21 mouse cellular contexts compared by ENCODE assay signal in genomic region chr5:43062499-43062898, GRCm38 (mm10).
DNase-seq lines count a peak whose midpoint lies in the region; ATAC-seq and TF ChIP-seq lines count a peak whose summit lies in the region.
"Had no signal": no experiment of that assay in that cellular context is flagged by ENCODE, and none has a peak within 500 bp of the region (broad histone marks: within the 10 kb centered on the region; RNA-seq: fewer than 3 reads in every experiment).

No protein-coding gene starts in this region.

- 0 out of 4 replicates have a peak, but pooled peaks of 1 of the 2 experiments have one; percentile 13 for TF ChIP-seq EP300 in MEL (IDR thresholded peaks at IDR 0.05; ENCODE audit: low read depth in 1 of 2, low read length in 2 of 2)

- H3K27me3 ChIP-seq in MEL (ENCODE audit: control insufficient read depth in 1 of 2, insufficient read depth in 2 of 2, low read length in 2 of 2), result no peaks in the 10 kb centered on the region
- H3K27me3 ChIP-seq in kidney, adult 2 months (replicated peaks; ENCODE audit: control insufficient read depth, insufficient read depth, low read length), result no peaks in the 10 kb centered on the region
- H3K27me3 ChIP-seq: embryonic facial prominence, embryonic 12.5 days; embryonic facial prominence, embryonic 15.5 days; forebrain, embryonic 12.5 days; forebrain, embryonic 15.5 days; heart, embryonic 13.5 days; hindbrain, embryonic 12.5 days; hindbrain, embryonic 15.5 days had no signal

- H3K9ac ChIP-seq in MEL (ENCODE audit: control insufficient read depth, low read depth, low read length, poor library complexity, severe bottlenecking), result no peak overlapping the region
- H3K9ac ChIP-seq: embryonic facial prominence, embryonic 12.5 days; embryonic facial prominence, embryonic 15.5 days; forebrain, embryonic 12.5 days; forebrain, embryonic 15.5 days; heart, embryonic 13.5 days; hindbrain, embryonic 12.5 days; hindbrain, embryonic 15.5 days had no signal

- DNase-seq in MEL (ENCODE audit: low read depth, low spot score), result no peak
- no peak for DNase-seq in kidney, adult 2 months
- DNase-seq in kidney, postnatal 14 days, result no peak
- DNase-seq: adrenal gland, adult 8-10 months; adrenal gland, postnatal 25 days; cerebellum, adult 2 months; cerebellum, adult 9-11 months; cerebellum, postnatal 25 days; gastrocnemius, postnatal 25 days had no signal

- peaks cover 14 to 16% of the 10 kb centered on the region in 2 experiments for H3K4me1 ChIP-seq in MEL (ENCODE audit: control insufficient read depth in 1 of 2, insufficient read depth in 2 of 2, low read length in 2 of 2)
- H3K4me1 ChIP-seq in bone marrow, adult 2 months (ENCODE audit: control insufficient read depth, insufficient read depth, low read length), result no peaks in the 10 kb centered on the region; the same call in 1 of the 2 replicates
- no peaks in the 10 kb centered on the region for H3K4me1 ChIP-seq in kidney, adult 2 months (ENCODE audit: control insufficient read depth, insufficient read depth, low read length)
- H3K4me1 ChIP-seq: embryonic facial prominence, embryonic 12.5 days; embryonic facial prominence, embryonic 15.5 days; forebrain, embryonic 12.5 days; forebrain, embryonic 15.5 days; heart, embryonic 13.5 days; hindbrain, embryonic 12.5 days; hindbrain, embryonic 15.5 days had no signal

- TF ChIP-seq CTCF in MEL (IDR thresholded peaks at IDR 0.05 in 2 of 3, conservative IDR thresholded peaks at IDR 0.05 in 1 of 3; ENCODE audit: control insufficient read depth in 1 of 3, insufficient read depth in 1 of 3, low read depth in 2 of 3, low read length in 3 of 3, poor library complexity in 1 of 3, severe bottlenecking in 1 of 3), result no peak
- TF ChIP-seq CTCF in bone marrow, adult 2 months (IDR thresholded peaks at IDR 0.05; ENCODE audit: control insufficient read depth, insufficient read depth, low read length), result no peak
- TF ChIP-seq CTCF in kidney, adult 2 months (conservative IDR thresholded peaks at IDR 0.05; ENCODE audit: insufficient read depth, insufficient read length, low read depth, low read length), result no peak

- peak; percentile 43 for ATAC-seq in megakaryocyte progenitor cell, adult 5-6 weeks (replicated peaks; ENCODE audit: poor library complexity)
- ATAC-seq in neutrophil, adult 5-6 weeks (ENCODE audit: extremely low read depth, insufficient number of reproducible peaks, low FRiP score, poor library complexity, severe bottlenecking), result 0 out of 2 replicates have a peak, but pooled peaks have one; percentile 30
- ATAC-seq: activated CD4-positive, CD25-positive, alpha-beta regulatory T cell, adult 4 months; CD4-positive, CD25-positive, alpha-beta regulatory T cell, adult 4 months; forebrain, embryonic 15.5 days had no signal

- peaks cover 0 to 17% of the 10 kb centered on the region in 2 experiments; a peak in 2 of 4 replicates for H3K36me3 ChIP-seq in MEL (ENCODE audit: control insufficient read depth in 1 of 2, insufficient read depth in 2 of 2, low read length in 2 of 2)
- no peaks in the 10 kb centered on the region for H3K36me3 ChIP-seq in kidney, adult 2 months (ENCODE audit: control insufficient read depth, insufficient read depth, low read length)
- H3K36me3 ChIP-seq: embryonic facial prominence, embryonic 12.5 days; embryonic facial prominence, embryonic 15.5 days; forebrain, embryonic 12.5 days; forebrain, embryonic 15.5 days; heart, embryonic 13.5 days; hindbrain, embryonic 12.5 days; hindbrain, embryonic 15.5 days had no signal

- H3K4me3 ChIP-seq in MEL (ENCODE audit: control insufficient read depth in 1 of 2, insufficient read depth in 1 of 2, low read depth in 2 of 2, low read length in 2 of 2), result no peak overlapping the region
- H3K4me3 ChIP-seq in bone marrow, adult 2 months (replicated peaks; ENCODE audit: control insufficient read depth, low read depth, low read length), result peak overlapping the region; percentile 14
- no peak overlapping the region for H3K4me3 ChIP-seq in kidney, adult 2 months (ENCODE audit: insufficient read depth, low read depth, low read length)
- H3K4me3 ChIP-seq: embryonic facial prominence, embryonic 12.5 days; embryonic facial prominence, embryonic 15.5 days; forebrain, embryonic 12.5 days; forebrain, embryonic 15.5 days; heart, embryonic 13.5 days; hindbrain, embryonic 12.5 days; hindbrain, embryonic 15.5 days had no signal

- no peaks in the 10 kb centered on the region for H3K9me3 ChIP-seq in MEL (replicated peaks; ENCODE audit: insufficient read depth, low read length)
- H3K9me3 ChIP-seq: embryonic facial prominence, embryonic 12.5 days; embryonic facial prominence, embryonic 15.5 days; forebrain, embryonic 12.5 days; forebrain, embryonic 15.5 days; heart, embryonic 13.5 days; hindbrain, embryonic 12.5 days; hindbrain, embryonic 15.5 days had no signal

- no peak for TF ChIP-seq RAD21 in MEL (IDR thresholded peaks at IDR 0.05; ENCODE audit: low read depth, low read length)

- peak overlapping the region; percentile 53; the same call in 1 of the 2 replicates for H3K27ac ChIP-seq in MEL (ENCODE audit: control insufficient read depth, low read depth, low read length)
- no peak overlapping the region for H3K27ac ChIP-seq in bone marrow, adult 2 months (ENCODE audit: control insufficient read depth, insufficient read depth, low read depth, low read length, poor library complexity)
- no peak overlapping the region for H3K27ac ChIP-seq in kidney, adult 2 months (ENCODE audit: insufficient read depth, low read depth, low read length)
- H3K27ac ChIP-seq: embryonic facial prominence, embryonic 12.5 days; embryonic facial prominence, embryonic 15.5 days; forebrain, embryonic 12.5 days; forebrain, embryonic 15.5 days; heart, embryonic 13.5 days; hindbrain, embryonic 12.5 days; hindbrain, embryonic 15.5 days had no signal

- TF ChIP-seq POLR2A in MEL (IDR thresholded peaks at IDR 0.05; ENCODE audit: control insufficient read depth in 1 of 2, insufficient read depth in 1 of 2, low read depth in 1 of 2, low read length in 2 of 2, poor library complexity in 1 of 2), result no peak
- TF ChIP-seq POLR2A in bone marrow, adult 2 months (IDR thresholded peaks at IDR 0.05; ENCODE audit: borderline replicate concordance, control insufficient read depth, low read depth, low read length), result no peak
- TF ChIP-seq POLR2A in kidney, adult 2 months (IDR thresholded peaks at IDR 0.05; ENCODE audit: low read depth, low read length), result no peak

- no peaks in the 10 kb centered on the region for H3K79me2 ChIP-seq in MEL (ENCODE audit: control insufficient read depth, insufficient read depth, low read length, poor library complexity)

- WGBS in bone marrow, adult 2 months, result 41% methylated on average over 1 of the region's 1 CpGs
- 81% methylated on average over 1 of the region's 1 CpGs for WGBS in kidney, adult 2 months

TF ChIP-seq in MEL, 35 proteins besides CTCF, POLR2A, EP300 and RAD21:
- TF ChIP-seq ZC3H11A (IDR thresholded peaks at IDR 0.05; ENCODE audit: low read depth, low read length) (0 out of 2 replicates have a peak, but pooled peaks have one; percentile 5), CHD2 (IDR thresholded peaks at IDR 0.05; ENCODE audit: low read length) (no peak)
